Mouse (Mus musculus): ENCODE measurements at regions not wholly inside any gene's neighbourhood (a gene's known extent, or its start where the extent isn't known, plus 50 kb on each side); places are given as distances from the start of the nearest gene placed in this dataset.

- TF ChIP-seq ZNF384 (IDR thresholded peaks at IDR 0.05; ENCODE audit: low read depth, low read length) = no peak
- no peak for TF ChIP-seq HCFC1 (IDR thresholded peaks at IDR 0.05; ENCODE audit: borderline replicate concordance, insufficient read depth, low read length)
Measured at GRCm38 (mm10) chr17:4835065-4835705, 158.9 kb upstream of the Arid1b start.

Data from ES-E14 (cell line).